ENCODE assay signal across 15 mouse cellular contexts in genomic region chr6:83169872-83170271, GRCm38 (mm10). TPM values are rescaled to one million over a fixed set of nuclear protein-coding genes. Genes with fewer than 3 reads are reported as not detected.
A peak's percentile ranks its signal among the peaks of the same experiment; 100 is the strongest.
DNase-seq lines count a peak whose midpoint lies in the region; ATAC-seq lines count a peak whose summit lies in the region.
"Had no signal": no experiment of that assay in that cellular context is flagged by ENCODE, and none has a peak within 500 bp of the region (broad histone marks: within the 10 kb centered on the region; RNA-seq: fewer than 3 reads in every experiment).

No protein-coding gene starts in this region.

- H3K4me3 ChIP-seq in kidney, embryonic 14.5 days (ENCODE audit: low read length): no peak overlapping the region
- H3K4me3 ChIP-seq: forebrain, embryonic 15.5 days; liver, embryonic 12.5 days; midbrain, embryonic 13.5 days had no signal

- H3K27ac ChIP-seq in kidney, embryonic 14.5 days (ENCODE audit: low read depth, low read length): no peak overlapping the region
- H3K27ac ChIP-seq: forebrain, embryonic 15.5 days; liver, embryonic 12.5 days; midbrain, embryonic 13.5 days had no signal

- H3K4me1 ChIP-seq in kidney, embryonic 14.5 days (ENCODE audit: control insufficient read depth, insufficient read depth, low read length): peaks cover 12% of the 10 kb centered on the region

- WGBS in kidney, embryonic 14.5 days: 46% methylated on average over 5 of the region's 5 CpGs

- no peak overlapping the region for H3K4me2 ChIP-seq in kidney, embryonic 14.5 days (replicated peaks; ENCODE audit: low read depth, low read length)
- H3K4me2 ChIP-seq: forebrain, embryonic 15.5 days; heart, embryonic 11.5 days; liver, embryonic 12.5 days; midbrain, embryonic 13.5 days had no signal

- H3K27me3 ChIP-seq in kidney, embryonic 14.5 days (ENCODE audit: control insufficient read depth, insufficient read depth, low read length): no peaks in the 10 kb centered on the region
- H3K27me3 ChIP-seq: forebrain, embryonic 15.5 days; liver, embryonic 12.5 days; midbrain, embryonic 13.5 days had no signal

- H3K36me3 ChIP-seq in kidney, embryonic 14.5 days (ENCODE audit: control insufficient read depth, insufficient read depth, low read length): no peaks in the 10 kb centered on the region
- H3K36me3 ChIP-seq: forebrain, embryonic 15.5 days had no signal

- no peak for ATAC-seq in kidney, embryonic 14.5 days (ENCODE audit: low FRiP score, low TSS enrichment)
- ATAC-seq: forebrain, embryonic 15.5 days; liver, embryonic 12.5 days; midbrain, embryonic 13.5 days had no signal

- H3K9ac ChIP-seq in kidney, embryonic 14.5 days (ENCODE audit: low read depth, low read length): no peak overlapping the region
- H3K9ac ChIP-seq: forebrain, embryonic 15.5 days; liver, embryonic 12.5 days had no signal

- H3K9me3 ChIP-seq in kidney, embryonic 14.5 days (ENCODE audit: control insufficient read depth, low read length): no peaks in the 10 kb centered on the region
- H3K9me3 ChIP-seq: forebrain, embryonic 15.5 days; liver, embryonic 12.5 days; midbrain, embryonic 13.5 days had no signal

- DNase-seq in kidney, adult 11 months: peak; percentile 54
- peak; percentile 65 for DNase-seq in 3134 (ENCODE audit: extremely low read depth, insufficient read length, low spot score)
- peak; percentile 87 for DNase-seq in 3T3-L1 (ENCODE audit: low read depth, low spot score)
- DNase-seq in kidney, adult 9 months: peak; percentile 67
- no peak for DNase-seq in frontal cortex, postnatal 10 days (ENCODE audit: low spot score in 2 of 2)
- no peak for DNase-seq in testis, postnatal 10 days (ENCODE audit: low spot score)
- DNase-seq: cerebellum, adult 2 months; gastrocnemius, postnatal 14 days; lung, postnatal 4 days; thymus, postnatal 14 days had no signal

RNA-seq across cellular contexts. Expression of gene Dctn1, which starts 4.2 kb away (rescaled TPM):
- 58.6 and 75.0 TPM in 2 replicates for polyA plus RNA-seq in kidney, embryonic 14.5 days (2014; fragmentation: Nextera tagmentation; extraction: Ambion mirVana)

RNA-seq across cellular contexts. Expression of gene 1700003E16Rik, which starts 13.7 kb away (rescaled TPM):
- polyA plus RNA-seq in kidney, embryonic 14.5 days (2014; fragmentation: Nextera tagmentation; extraction: Ambion mirVana): 0.94 and 0.96 TPM in 2 replicates

RNA-seq across cellular contexts. Expression of gene Wdr54, which starts 13.7 kb away (rescaled TPM):
- 6.2 and 8.6 TPM in 2 replicates for polyA plus RNA-seq in kidney, embryonic 14.5 days (2014; fragmentation: Nextera tagmentation; extraction: Ambion mirVana)

RNA-seq across cellular contexts. Expression of gene Rtkn, which starts 34.6 kb away (rescaled TPM):
- polyA plus RNA-seq in kidney, embryonic 14.5 days (2014; fragmentation: Nextera tagmentation; extraction: Ambion mirVana): 14.9 and 18.0 TPM in 2 replicates

RNA-seq across cellular contexts. Expression of gene Ino80b, which starts 44.6 kb away (rescaled TPM):
- polyA plus RNA-seq in kidney, embryonic 14.5 days (2014; fragmentation: Nextera tagmentation; extraction: Ambion mirVana): 18.8 and 20.0 TPM in 2 replicates

Comparison
In these comparisons a context has a peak if more than half of its experiments do, and no peak if none do; other contexts are left out.
1. DNase-seq: peak in kidney, adult 11 months (single experiment), 3134 (single experiment), 3T3-L1 (single experiment) and kidney, adult 9 months (single experiment); none in frontal cortex, postnatal 10 days (0 of 2) and testis, postnatal 10 days (single experiment).